Mouse (Mus musculus): Measurements from ENCODE around the gene Dcaf12l2. TPM values are rescaled to one million over a fixed set of nuclear protein-coding genes. Genes with fewer than 3 reads are reported as not detected.

Gene Dcaf12l2
- polyA plus RNA-seq (2015; fragmentation: Nextera tagmentation; extraction: Ambion mirVana): 3.4 and 3.6 TPM in 2 replicates

DNA sequence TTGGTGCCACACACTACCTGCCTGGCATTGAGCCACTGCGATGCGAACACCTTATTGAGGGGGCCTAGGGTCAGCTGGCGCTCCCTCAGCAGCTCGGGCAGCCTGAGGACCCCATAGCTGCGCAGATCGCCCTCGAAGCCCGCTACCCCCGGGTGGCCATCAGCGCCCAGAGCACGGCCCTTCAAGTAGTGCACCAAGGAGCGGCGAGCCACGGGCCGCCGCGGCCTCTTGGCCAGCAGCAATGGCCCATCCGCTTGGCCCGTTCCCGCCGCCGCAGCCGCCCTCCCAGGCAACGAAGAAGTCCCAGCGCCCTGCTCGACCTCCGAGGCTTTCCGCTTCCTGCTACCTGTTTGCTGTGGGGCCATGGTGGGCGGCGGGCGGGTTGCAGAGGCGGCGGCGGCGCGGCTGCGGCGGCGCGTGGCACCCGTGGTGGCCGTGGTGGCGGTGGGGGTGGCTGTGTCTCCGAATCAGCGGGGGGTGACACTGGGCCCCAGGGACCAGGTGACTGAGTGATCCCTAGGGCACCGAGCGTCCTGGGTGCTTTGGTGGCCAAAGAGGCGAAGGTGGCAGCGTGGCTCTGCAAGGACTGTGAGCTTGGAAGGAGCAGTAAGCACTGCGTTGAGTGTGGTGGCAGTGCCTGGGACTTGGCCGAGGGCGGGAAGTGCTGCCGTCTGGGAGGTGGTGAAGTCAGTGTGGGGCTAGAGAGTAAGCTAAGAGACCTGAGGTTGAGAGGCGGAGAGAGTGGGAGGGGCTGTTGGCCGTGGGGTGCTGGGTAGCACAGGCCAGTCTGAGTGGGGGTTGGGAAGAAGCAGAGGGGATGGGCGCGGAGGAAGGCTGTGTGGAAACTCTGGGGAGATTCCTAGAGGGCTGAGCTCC lies at the start of gene Dcaf12l2:
TSS of gene Dcaf12l2 (minus strand) at position 697 of the 876 bp plus-strand sequence.

All from neural tube, postnatal 0 days (tissue).